Mouse (Mus musculus) E14TG2a.4 (cell line): ENCODE results near the gene Vps8.

Source experiments
- CTCF ChIP-seq: conservative IDR thresholded peaks from 2 replicates; pipeline ENCODE4 v1.5.1; 2014; ENCODE audit warnings: low read length
- NANOG ChIP-seq: IDR thresholded peaks from 2 replicates; pipeline ENCODE4 v1.6.1; 2014; ENCODE audit warnings: borderline replicate concordance, low read length, mixed read lengths
- POU5F1 ChIP-seq: IDR thresholded peaks from 2 replicates; pipeline ENCODE4 v1.6.1; 2014; ENCODE audit warnings: low read length, borderline replicate concordance

DNA sequence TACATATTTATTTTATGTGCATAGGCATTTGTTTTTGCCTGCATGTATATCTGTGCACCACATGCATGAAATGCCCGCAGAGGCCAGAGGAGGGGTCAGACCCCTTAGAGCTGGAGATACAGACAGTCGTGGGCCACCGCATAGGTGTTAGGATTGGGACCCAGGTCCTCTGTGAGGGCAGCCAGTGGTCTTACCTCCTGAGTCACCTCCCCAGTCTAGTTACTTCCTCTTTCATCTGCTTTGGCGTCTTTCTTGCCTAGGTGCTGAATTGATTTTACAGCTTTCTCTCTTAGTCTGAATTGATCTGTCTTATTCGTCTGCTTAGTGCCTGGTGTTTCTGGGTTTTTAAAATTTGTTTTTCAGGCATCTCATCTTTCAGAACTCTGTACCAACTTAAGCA is 69.4 kb downstream of the Vps8 start:
- TF ChIP-seq CTCF (no peak), POU5F1 (no peak), NANOG (no peak)
